Mouse (Mus musculus) neutrophil, adult 83 days (primary cell): ENCODE results near the gene Gm36028. TPM values are rescaled to one million over a fixed set of nuclear protein-coding genes. Genes with fewer than 3 reads are reported as not detected.

Experiments used
- total RNA-seq, 2 experiments: library from RNA; stranded (reverse); gene quantifications; one replicate each; pipeline ENCODE4 v1.2.4; 2023

Gene Gm36028
- total RNA-seq, result not detected

DNA sequence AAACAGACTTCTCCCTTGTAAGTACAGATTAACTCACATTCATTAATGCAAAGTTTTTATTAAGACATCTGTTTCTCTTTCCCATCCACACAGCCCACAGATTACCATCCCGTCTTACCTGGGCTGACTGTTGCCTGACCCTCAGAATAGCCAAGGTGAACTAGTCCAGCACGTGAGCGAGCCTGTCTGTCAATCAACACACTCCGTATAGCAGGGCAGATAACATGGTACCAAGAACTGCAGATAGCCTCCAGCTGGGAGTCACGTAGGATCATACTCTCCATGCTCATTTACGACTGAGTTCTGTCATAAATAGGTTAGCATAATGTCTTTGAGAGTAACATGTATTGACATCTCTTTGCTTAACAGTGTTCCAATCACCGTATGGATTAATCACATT is at the start of gene Gm36028:
Gm36028 (minus strand) TSS at position 118 of the 400 bp plus-strand sequence.

DNA sequence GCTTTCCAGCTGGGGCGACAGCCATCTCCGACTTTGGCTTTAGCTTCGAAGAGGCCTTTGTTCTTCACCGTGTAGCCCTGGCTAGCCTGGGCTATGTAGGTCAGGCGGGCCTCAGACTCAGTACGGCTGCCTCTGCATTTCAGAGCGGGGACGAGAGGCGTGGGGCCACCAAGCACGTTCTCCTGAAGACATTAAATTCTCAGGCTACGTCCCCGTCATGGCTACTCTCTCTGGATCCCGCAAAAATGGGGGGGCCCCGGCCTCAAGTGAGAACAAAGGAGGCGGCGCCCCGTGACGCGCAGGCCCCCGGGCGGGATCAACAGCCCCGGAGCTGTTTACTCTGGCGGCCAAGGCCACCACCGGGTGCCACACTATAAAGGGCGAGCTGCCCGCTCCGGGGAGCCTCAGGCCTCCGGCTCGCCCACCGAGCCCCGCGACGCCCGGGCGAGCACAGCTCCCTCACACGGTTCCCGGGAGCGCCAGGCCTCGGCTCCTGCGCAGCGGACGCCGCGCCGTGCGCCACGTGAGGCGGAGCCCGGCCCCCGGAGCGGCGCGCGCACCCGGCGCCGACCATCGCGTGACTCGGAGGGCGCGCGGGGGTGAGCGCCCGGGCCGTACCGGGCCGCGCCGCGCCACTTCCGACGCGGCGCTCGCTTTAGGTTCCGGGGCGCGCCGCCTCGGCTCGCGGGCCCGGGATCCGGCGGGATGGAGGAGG is 7.0 kb upstream of the Gm36028 start, which contains the start of gene Lrrc58:
Lrrc58 (plus strand) TSS at position 599 of the 715 bp plus-strand sequence.

Other genes with a start within 250 kb of the Gm36028 start
- 10 to 100 TPM; 17.3 to 22.9 TPM for gene Ndufb4, start 206.7 kb downstream of the Gm36028 start, total RNA-seq
- 1 to 10 TPM; 1.0 to 1.1 TPM for gene Fstl1, start 84.3 kb downstream of the Gm36028 start, total RNA-seq
- 10 to 100 TPM; 23.8 to 24.3 TPM for gene Lrrc58, start 7.2 kb upstream of the Gm36028 start, total RNA-seq
- not detected for gene Gpr156, start 55.4 kb upstream of the Gm36028 start, total RNA-seq
- gene Gsk3b, start 227.9 kb upstream of the Gm36028 start, total RNA-seq, result 10 to 100 TPM; 61.5 to 66.2 TPM